Mouse (Mus musculus) right cerebral cortex, adult 18-20 months (tissue): ENCODE measurements around the gene Tlnrd1.

Experiments
- DNase-seq: peaks from one replicate; pipeline ENCODE4 v3.0.0; 2022; ENCODE audit warnings: mixed read lengths

Tlnrd1 gene

GRCm38 (mm10) chr7:83842486-83843259, 41.4 kb downstream of the Tlnrd1 start:
- no peak for DNase-seq

GRCm38 (mm10) chr7:83840076-83840475, 44.0 kb downstream of the Tlnrd1 start:
- no peak for DNase-seq

DNA sequence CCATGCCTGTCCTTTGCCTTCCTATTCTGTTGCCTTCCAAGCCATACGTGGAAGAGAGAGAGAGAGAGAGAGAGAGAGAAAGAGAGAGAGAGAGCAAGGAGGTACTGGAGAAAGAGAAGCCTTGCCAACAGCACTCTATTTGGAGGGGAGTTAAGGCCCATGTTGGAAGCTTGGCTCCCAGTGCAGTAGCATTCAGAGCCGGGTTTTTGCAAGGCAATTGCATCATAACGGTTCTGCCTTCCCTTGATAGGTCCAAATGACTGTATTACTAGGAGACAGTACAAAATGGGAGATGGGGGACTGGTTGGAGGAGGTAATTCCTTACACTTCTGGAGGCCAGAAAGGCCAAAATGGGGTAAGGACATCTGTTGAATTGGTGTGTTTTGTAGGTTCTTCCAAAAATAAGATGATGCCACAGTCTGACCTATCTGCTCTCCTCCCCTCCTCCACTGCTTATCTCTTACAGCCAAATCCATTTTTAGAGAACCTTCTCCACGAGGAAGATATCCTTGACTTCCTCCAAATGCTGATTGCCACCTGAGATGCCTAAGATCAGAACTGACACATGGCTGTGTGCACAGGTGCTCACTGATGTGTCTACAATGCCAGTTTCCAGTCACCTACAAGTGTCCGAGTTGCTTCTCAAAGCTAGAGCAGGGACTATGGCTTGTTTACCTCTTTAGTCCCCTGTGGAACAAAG, 45.4 kb downstream of the Tlnrd1 start:
- DNase-seq: no peak
